Mouse (Mus musculus): ENCODE results near the gene Myo1e.

- TF ChIP-seq CTCF (IDR thresholded peaks at IDR 0.05; ENCODE audit: low read depth, low read length) (no peak), POLR2A (IDR thresholded peaks at IDR 0.05; ENCODE audit: borderline replicate concordance, low read depth, low read length) (no peak)
Observed at GRCm38 (mm10) chr9:70271137-70271536, 64.0 kb downstream of the Myo1e start.

All from bone marrow macrophage, adult 2 months (primary cell).